Mouse (Mus musculus) heart, adult 2 months (tissue): ENCODE measurements around the gene Yipf1. TPM values are rescaled to one million over a fixed set of nuclear protein-coding genes. Genes with fewer than 3 reads are reported as not detected.
"Not testable (repeated sequence)": the region's sequence is repeated elsewhere in the genome, so short reads cannot be mapped to it uniquely, and the experiment has no call there.

Experiments
- DNase-seq, 2 experiments: peaks; one replicate each; pipeline ENCODE4 v3.0.0; 2021
- H3K27ac ChIP-seq: fragments of 200-600 bp; 2 replicates; pipeline ENCODE4 v1.8.1; 2022
- H3K27me3 ChIP-seq: fragments of 200-500 bp; 2 replicates; pipeline ENCODE4 v1.6.1; 2012; ENCODE audit warnings: mild to moderate bottlenecking, low read length, inconsistent platforms, mixed read lengths; ENCODE audit not compliant: control insufficient read depth, insufficient read depth
- H3K36me3 ChIP-seq: fragments of 200-500 bp; 2 replicates; pipeline ENCODE4 v1.6.1; 2012; ENCODE audit warnings: low read length, inconsistent platforms; ENCODE audit not compliant: control insufficient read depth, insufficient read depth
- H3K4me1 ChIP-seq: fragments of 200-500 bp; 2 replicates; pipeline ENCODE4 v1.6.1; 2011; ENCODE audit warnings: low read length; ENCODE audit not compliant: control insufficient read depth, insufficient read depth
- H3K4me3 ChIP-seq: fragments of 200-600 bp; 2 replicates; pipeline ENCODE4 v1.8.1; 2022
- H3K79me2 ChIP-seq: fragments of 200-500 bp; replicated peaks from 2 replicates; pipeline ENCODE4 v1.6.1; 2012; ENCODE audit warnings: mild to moderate bottlenecking, inconsistent platforms, low read length, moderate library complexity, mixed read lengths; ENCODE audit not compliant: control insufficient read depth, insufficient read depth
- H3K9ac ChIP-seq: fragments of 200-500 bp; 2 replicates; pipeline ENCODE4 v1.6.1; 2012; ENCODE audit warnings: low read depth, mild to moderate bottlenecking, control low read depth, inconsistent platforms, low read length, mixed read lengths
- CTCF ChIP-seq: fragments of 200-600 bp; IDR thresholded peaks from 2 replicates; pipeline ENCODE4 v1.8.1; 2022; ENCODE audit warnings: antibody characterized with exemption, mild to moderate bottlenecking, moderate library complexity
- EP300 ChIP-seq: fragments of 200-500 bp; IDR thresholded peaks from 2 replicates; pipeline ENCODE4 v1.6.1; 2011; ENCODE audit warnings: low read depth, low read length, control low read depth; ENCODE audit not compliant: insufficient read depth
- POLR2A ChIP-seq: fragments of 200-500 bp; IDR thresholded peaks from 2 replicates; pipeline ENCODE4 v1.6.1; 2011; ENCODE audit warnings: mild to moderate bottlenecking, low read depth, low read length, control low read depth; ENCODE audit not compliant: insufficient read depth
- WGBS: fragments of 180-500 bp; shearing (Covaris S2); methylation state at CpG from one replicate; pipeline ENCODE4 v1.1.7; 2018; 5-methylcytosine and 5-hydroxymethylcytosine counted together
- intact Hi-C: fragments of 180-260 bp; cut with DNase I; formaldehyde crosslinking; loops from one replicate; pipeline ENCODE4 v1.15.1; 2025
- polyA plus RNA-seq: library from polyadenylated mRNA; depleted of rRNA; stranded (reverse); fragments of >200 nt; gene quantifications from 2 replicates; pipeline ENCODE4 v1.2.3, GENCODE M21; 2012
- total RNA-seq, 2 experiments: library from RNA; stranded (reverse); gene quantifications; 2 replicates each; pipeline ENCODE4 v1.2.3; 2021

Gene Yipf1
- total and polyA plus RNA-seq, 3 experiments = 17.6 to 23.3 (median 19.3) TPM

DNA sequence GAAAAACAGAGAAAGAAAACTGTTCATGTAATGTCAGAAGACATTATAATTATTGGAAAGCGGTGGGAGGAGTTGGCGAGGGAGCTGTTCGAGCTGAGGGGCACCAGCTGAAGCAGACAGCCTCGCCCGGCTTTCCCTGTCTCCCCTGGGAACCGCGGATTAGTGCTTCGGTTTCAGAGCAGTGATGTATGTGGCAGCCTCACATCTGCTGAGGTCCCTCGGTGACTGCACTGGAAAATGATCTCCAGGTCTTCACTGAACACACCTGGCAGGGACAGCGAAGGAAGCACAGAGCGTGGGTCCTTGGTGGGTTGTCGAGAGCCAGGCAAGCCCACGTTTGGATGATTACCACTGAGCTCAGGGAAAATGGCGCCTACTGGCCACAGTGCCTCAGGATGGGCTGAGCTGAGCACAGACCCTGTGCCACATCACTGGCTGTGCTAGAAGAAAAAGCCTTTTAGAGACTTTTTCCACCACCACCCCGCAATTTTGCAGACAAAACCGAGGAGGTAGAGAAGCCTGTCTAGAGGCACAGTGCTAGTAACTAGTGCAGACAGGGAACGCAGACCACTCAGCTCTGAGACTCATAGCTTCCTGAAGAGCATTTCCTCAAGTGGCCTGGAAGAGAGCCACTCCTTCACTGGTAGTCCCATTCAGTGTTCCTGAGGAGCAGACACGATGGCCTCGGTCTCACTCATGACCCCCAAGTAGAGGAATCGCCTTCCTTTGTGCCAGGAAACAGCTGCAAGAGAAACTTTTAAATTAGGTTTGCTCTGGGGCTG lies 34.6 kb downstream of the Yipf1 start:
- no peak overlapping the region for H3K4me3 ChIP-seq
- no peaks in the 10 kb centered on the region for H3K27me3 ChIP-seq
- H3K4me1 ChIP-seq = no peaks in the 10 kb centered on the region
- H3K36me3 ChIP-seq = no peaks in the 10 kb centered on the region
- TF ChIP-seq EP300 = no peak
- H3K79me2 ChIP-seq = no peaks in the 10 kb centered on the region
- no peak overlapping the region for H3K9ac ChIP-seq
- no peak overlapping the region for H3K27ac ChIP-seq
- 70% methylated on average over 20 of the region's 20 CpGs for WGBS
- intact Hi-C loops = loop anchor here (2.0 kb wide), 1 partner anchor 96 kb away; the partner anchor contains the start of genes Hspb11 and Lrrc42
- no peak for DNase-seq

DNA sequence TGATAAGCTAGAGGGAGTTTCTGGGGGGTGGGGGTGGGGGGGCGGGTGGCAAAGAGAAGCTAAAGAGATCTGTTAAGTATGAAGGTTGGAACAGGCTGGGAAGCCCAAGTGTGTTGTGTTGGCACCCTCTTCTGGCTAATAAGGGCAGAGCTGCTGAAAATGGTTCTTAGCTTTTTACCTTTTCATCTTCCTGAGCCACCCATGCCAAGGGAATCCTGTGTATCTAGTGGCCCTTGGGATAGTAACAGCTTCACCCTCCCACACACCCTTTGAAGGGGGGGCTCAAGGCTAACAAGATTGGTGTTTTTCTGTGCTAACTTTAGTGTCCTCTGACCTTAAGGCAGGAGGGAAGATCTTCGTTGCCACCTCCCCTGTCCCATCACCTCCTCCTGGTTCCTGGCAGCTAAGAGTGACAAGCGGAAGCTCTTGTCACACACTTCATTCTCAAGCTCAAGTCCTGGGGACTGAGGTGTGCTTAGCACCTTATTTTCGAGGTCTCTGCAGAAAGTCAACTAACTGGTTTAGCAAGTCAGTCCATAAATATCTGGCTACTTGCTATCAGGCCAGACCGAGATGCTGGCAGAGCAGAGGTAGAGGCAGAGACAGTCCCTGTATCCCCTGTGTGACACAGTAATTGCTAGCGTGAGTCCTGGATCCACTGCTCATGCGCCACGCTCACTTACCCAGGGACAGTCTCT lies 35.3 kb downstream of the Yipf1 start:
- intact Hi-C loops = loop anchor here (2.0 kb wide), 1 partner anchor 97 kb away; the partner anchor contains the start of genes Hspb11 and Lrrc42
- Histone ChIP-seq H3K27ac (no peak overlapping the region), H3K4me3 (no peak overlapping the region), H3K4me1 (no peaks in the 10 kb centered on the region), H3K9ac (no peak overlapping the region), H3K36me3 (no peaks in the 10 kb centered on the region), H3K27me3 (no peaks in the 10 kb centered on the region), H3K79me2 (no peaks in the 10 kb centered on the region)
- 69% methylated on average over 8 of the region's 8 CpGs for WGBS
- no peak for TF ChIP-seq POLR2A
- TF ChIP-seq EP300 = no peak
- TF ChIP-seq CTCF = peak; percentile 70
- DNase-seq = peak in 1 of 2 experiments; percentile 11

DNA sequence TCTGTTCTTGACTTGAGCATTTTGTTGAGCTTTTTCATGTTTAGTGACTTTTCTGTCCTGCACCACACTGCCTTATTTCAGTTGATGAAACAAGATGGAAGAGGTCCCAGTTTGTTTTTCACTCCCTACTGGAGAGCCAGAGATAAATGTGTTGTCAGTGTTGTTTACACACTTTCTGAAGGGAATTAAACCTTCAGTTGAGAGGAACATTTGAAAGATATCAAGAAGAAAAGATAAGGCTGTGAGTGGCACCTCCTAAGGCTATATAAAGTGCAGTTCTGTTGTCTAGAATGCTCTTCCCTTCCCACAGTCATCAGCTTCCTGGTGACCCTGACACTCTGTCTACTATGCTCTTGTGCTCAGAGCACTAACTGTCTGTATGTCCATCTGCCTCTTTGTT lies 37.2 kb downstream of the Yipf1 start:
- Histone ChIP-seq H3K4me1 (no peaks in the 10 kb centered on the region), H3K27me3 (no peaks in the 10 kb centered on the region), H3K36me3 (no peaks in the 10 kb centered on the region), H3K9ac (no peak overlapping the region), H3K27ac (no peak overlapping the region), H3K4me3 (no peak overlapping the region), H3K79me2 (no peaks in the 10 kb centered on the region)
- intact Hi-C loops = no loop called here
- no peak for DNase-seq
- TF ChIP-seq CTCF (no peak), EP300 (no peak), POLR2A (no peak)

DNA sequence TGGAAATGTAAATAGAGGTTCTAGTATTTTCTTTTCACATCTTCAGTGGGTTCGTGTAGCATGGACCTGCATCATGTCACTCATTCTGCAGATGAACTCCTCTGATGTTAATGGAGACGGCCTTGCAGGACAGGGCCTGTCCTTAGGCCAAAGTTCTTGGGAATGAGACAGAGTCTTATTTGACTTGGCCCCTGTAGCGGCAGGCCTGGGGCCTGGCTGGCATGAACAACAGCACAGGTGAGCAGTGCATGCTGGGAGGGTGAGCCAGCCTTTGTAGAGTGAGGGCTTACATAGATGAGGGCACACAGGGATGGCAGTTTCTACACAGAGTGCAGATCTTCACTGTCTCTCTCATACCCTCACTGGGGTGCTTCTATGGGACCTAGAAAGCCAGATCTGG lies 39.4 kb downstream of the Yipf1 start:
- WGBS = 92% methylated on average over 3 of the region's 3 CpGs
- TF ChIP-seq CTCF (no peak), EP300 (no peak), POLR2A (no peak)

DNA sequence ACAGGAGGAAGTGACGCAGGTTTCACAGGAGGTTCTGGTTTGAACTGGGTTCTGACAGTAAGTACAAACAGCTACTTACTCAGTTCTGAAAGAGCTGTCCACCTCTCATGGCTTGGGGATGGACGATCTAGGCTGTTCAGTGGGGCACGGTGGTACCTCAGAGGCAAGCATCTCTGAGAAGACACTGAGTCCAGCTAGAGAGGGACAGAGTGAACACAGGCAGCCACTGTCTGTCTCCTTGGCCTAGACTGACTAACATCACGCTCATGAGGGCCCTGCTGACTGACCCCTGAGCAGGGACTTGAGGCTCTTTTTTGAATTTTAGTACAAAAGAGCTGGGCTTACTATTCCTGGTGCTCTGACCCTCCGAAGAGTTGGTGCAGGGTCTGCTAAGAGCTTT lies 40.0 kb downstream of the Yipf1 start:
- no peak overlapping the region for H3K4me3 ChIP-seq
- no peak overlapping the region for H3K27ac ChIP-seq
- no peak for TF ChIP-seq EP300
- no peak overlapping the region for H3K9ac ChIP-seq
- intact Hi-C loops = no loop called here
- no peak for DNase-seq
- H3K27me3 ChIP-seq = no peaks in the 10 kb centered on the region
- no peaks in the 10 kb centered on the region for H3K79me2 ChIP-seq
- 88% methylated on average over 5 of the region's 5 CpGs for WGBS
- no peaks in the 10 kb centered on the region for H3K4me1 ChIP-seq
- no peaks in the 10 kb centered on the region for H3K36me3 ChIP-seq

More for the DNA sequence above, 39.4 kb downstream of the Yipf1 start:
- Histone ChIP-seq H3K36me3 (no peaks in the 10 kb centered on the region), H3K4me1 (no peaks in the 10 kb centered on the region), H3K4me3 (no peak overlapping the region), H3K27me3 (no peaks in the 10 kb centered on the region), H3K9ac (no peak overlapping the region), H3K27ac (no peak overlapping the region), H3K79me2 (no peaks in the 10 kb centered on the region)
- intact Hi-C loops = no loop called here
- no peak for DNase-seq

DNA sequence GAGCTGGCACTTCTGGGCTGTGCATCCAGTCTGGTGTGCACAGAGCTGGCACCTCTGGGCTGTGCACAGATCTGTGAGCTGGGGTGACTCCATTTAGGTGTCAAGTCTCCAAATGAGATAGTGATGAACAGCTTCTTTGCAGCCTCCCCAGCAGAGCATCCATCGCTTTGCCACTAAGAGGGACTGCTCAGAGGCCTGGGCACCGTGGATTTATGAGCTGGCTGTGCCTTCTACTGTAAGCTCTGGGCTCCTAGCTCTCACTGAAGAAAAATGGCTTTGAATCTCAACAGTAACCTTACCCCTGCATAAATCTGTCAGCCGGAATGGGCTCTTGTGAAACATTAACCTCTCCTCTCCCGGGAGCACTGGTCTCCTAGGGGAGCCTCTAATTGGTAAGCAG lies 40.4 kb downstream of the Yipf1 start:
- Histone ChIP-seq H3K4me3 (no peak overlapping the region), H3K27ac (no peak overlapping the region), H3K79me2 (no peaks in the 10 kb centered on the region), H3K36me3 (no peaks in the 10 kb centered on the region), H3K4me1 (no peaks in the 10 kb centered on the region), H3K9ac (no peak overlapping the region), H3K27me3 (no peaks in the 10 kb centered on the region)
- no peak for TF ChIP-seq CTCF
- no peak for TF ChIP-seq EP300
- TF ChIP-seq POLR2A = no peak
- intact Hi-C loops = no loop called here
- WGBS = 67% methylated on average over 4 of the region's 4 CpGs
- DNase-seq = no peak

DNA sequence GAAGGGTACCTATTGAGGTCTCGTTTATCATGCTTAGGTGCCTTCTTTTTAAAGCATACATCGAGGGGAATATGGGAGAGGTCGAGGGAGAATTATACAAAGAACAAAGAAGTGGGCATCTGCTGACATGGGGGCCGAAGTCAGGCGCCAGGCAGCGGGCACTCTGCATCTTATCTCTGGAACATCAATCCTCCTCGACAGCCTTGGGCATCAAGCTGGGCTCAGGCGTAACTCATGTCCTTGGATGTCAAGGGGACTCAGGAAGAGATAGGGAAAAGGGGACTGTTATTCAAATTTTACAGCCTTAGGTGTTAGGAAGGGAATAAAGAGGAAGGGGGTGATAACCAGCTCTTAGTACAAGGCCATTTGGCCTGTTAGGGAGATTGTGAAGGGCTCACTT lies 43.0 kb downstream of the Yipf1 start:
- H3K4me3 ChIP-seq, H3K79me2 ChIP-seq, H3K9ac ChIP-seq, H3K27ac ChIP-seq, H3K36me3 ChIP-seq, H3K4me1 ChIP-seq, H3K27me3 ChIP-seq, DNase-seq, intact Hi-C loops: not testable (repeated sequence)
- WGBS = 77% methylated on average over 8 of the region's 8 CpGs
